Mouse (Mus musculus) lung, embryonic 14.5 days (tissue): ENCODE measurements around the gene Sox5. TPM values are rescaled to one million over a fixed set of nuclear protein-coding genes. Genes with fewer than 3 reads are reported as not detected.

Source experiments
- ATAC-seq: fragments of 200-750 bp; cut with Nextera tagmentation; 2 replicates; pipeline ENCODE4 v1.8.0; 2017; ENCODE audit warnings: mild to moderate bottlenecking, moderate TSS enrichment, moderate library complexity; ENCODE audit not compliant: insufficient read depth
- DNase-seq: peaks from one replicate; pipeline ENCODE4 v3.0.0-alpha.2; 2015
- H3K27ac ChIP-seq: fragments of 300-500 bp; sonication (generic); 2 replicates; pipeline ENCODE4 v1.5.1; 2014; ENCODE audit warnings: low read depth, mild to moderate bottlenecking, moderate library complexity
- H3K27me3 ChIP-seq: fragments of 300-500 bp; sonication (generic); 2 replicates; pipeline ENCODE4 v1.6.1; 2014; ENCODE audit warnings: low read length, control low read depth; ENCODE audit not compliant: insufficient read depth
- H3K36me3 ChIP-seq: fragments of 300-500 bp; sonication (generic); 2 replicates; pipeline ENCODE4 v1.6.1; 2014; ENCODE audit warnings: control low read depth; ENCODE audit not compliant: insufficient read depth
- H3K4me1 ChIP-seq: fragments of 300-500 bp; sonication (generic); 2 replicates; pipeline ENCODE4 v1.6.1; 2014; ENCODE audit warnings: antibody characterized with exemption, control low read depth; ENCODE audit not compliant: insufficient read depth
- H3K4me2 ChIP-seq: fragments of 300-500 bp; sonication (generic); 2 replicates; pipeline ENCODE4 v1.6.1; 2014; ENCODE audit warnings: mild to moderate bottlenecking
- H3K4me3 ChIP-seq: fragments of 300-500 bp; sonication (generic); 2 replicates; pipeline ENCODE4 v1.5.1; 2014; ENCODE audit warnings: low read depth, low read length
- H3K9ac ChIP-seq: fragments of 300-500 bp; sonication (generic); 2 replicates; pipeline ENCODE4 v1.6.1; 2014
- H3K9me3 ChIP-seq: fragments of 300-500 bp; sonication (generic); 2 replicates; pipeline ENCODE4 v1.6.1; 2016; ENCODE audit warnings: low read depth, low read length, control low read depth
- CTCF ChIP-seq: IDR thresholded peaks from 2 replicates; pipeline ENCODE4 v1.5.1; 2016; ENCODE audit warnings: antibody characterized with exemption, low read depth
- WGBS: fragments of 180-500 bp; shearing (Covaris S2); extraction: QIAGEN DNeasy Blood & Tissue Kit; methylation state at CpG from one replicate; pipeline ENCODE4 v1.1.7; 2014; 5-methylcytosine and 5-hydroxymethylcytosine counted together
- polyA plus RNA-seq: library from polyadenylated mRNA; unstranded; fragments of >200 nt; fragmentation: Nextera tagmentation; extraction: Ambion mirVana; gene quantifications from 2 replicates; pipeline ENCODE4 v1.2.1, GENCODE M21; 2014

The Sox5 gene
- polyA plus RNA-seq, 1 experiment from 2014 or later, result 21.3 TPM

GRCm38 (mm10) chr6:143825086-143825485, 956.7 kb downstream of the Sox5 start:
- TF ChIP-seq CTCF, result no peak
- Histone ChIP-seq H3K4me2 (no peak overlapping the region), H3K27ac (no peak overlapping the region), H3K9ac (no peak overlapping the region), H3K4me1 (no peaks in the 10 kb centered on the region), H3K36me3 (no peaks in the 10 kb centered on the region), H3K4me3 (no peak overlapping the region), H3K9me3 (no peaks in the 10 kb centered on the region), H3K27me3 (no peaks in the 10 kb centered on the region)
- no peak for DNase-seq
- WGBS, result 74% methylated on average over 6 of the region's 6 CpGs
- ATAC-seq, result no peak

DNA sequence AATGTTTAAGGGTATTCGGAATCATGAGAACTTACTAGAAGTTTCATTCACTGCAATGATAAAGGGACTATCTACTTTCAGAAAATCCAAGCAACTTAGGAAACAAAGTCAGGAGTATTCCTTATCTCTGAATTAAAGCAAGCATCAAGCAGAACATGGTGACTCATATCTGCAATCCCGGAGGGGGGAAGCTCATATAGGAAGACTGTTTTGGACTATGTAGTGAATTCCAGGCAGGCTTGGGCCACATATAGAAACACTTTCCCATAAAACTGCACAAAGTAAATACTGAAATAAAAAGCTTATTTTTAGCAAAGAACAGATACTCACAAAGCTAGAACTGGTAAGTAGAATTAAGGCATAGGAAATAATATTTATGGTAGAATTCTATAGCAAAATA, 993.3 kb downstream of the Sox5 start:
- Histone ChIP-seq H3K36me3 (no peaks in the 10 kb centered on the region), H3K27ac (no peak overlapping the region), H3K27me3 (no peaks in the 10 kb centered on the region), H3K4me3 (no peak overlapping the region), H3K4me1 (no peaks in the 10 kb centered on the region), H3K9ac (no peak overlapping the region), H3K4me2 (no peak overlapping the region), H3K9me3 (no peaks in the 10 kb centered on the region)
- ATAC-seq, result no peak
- no peak for DNase-seq
- WGBS, result 89% methylated on average over 2 of the region's 2 CpGs
- TF ChIP-seq CTCF, result no peak

DNA sequence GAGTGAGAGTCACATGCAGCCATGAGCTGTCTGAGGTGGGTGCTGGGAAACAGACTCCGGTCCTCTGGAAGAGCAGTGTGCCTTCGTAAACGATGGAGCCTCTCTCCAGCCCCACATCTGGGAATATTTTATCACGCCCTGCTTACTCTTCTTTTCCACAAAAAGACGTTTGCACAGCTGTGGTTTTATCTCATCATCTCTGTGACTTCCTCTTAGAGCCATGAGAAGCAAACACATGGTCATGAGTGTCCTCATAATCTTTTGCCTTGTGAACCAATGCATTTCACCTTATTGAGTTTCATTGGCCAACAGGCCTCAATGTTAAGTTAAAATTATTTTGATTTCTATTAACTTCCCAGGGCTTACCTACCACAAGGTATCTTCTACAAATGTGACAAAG, 994.4 kb downstream of the Sox5 start:
- no peaks in the 10 kb centered on the region for H3K36me3 ChIP-seq
- H3K27ac ChIP-seq, result no peak overlapping the region
- TF ChIP-seq CTCF, result no peak
- H3K27me3 ChIP-seq, result no peaks in the 10 kb centered on the region
- DNase-seq, result no peak
- no peak overlapping the region for H3K9ac ChIP-seq
- H3K9me3 ChIP-seq, result no peaks in the 10 kb centered on the region
- ATAC-seq, result no peak
- no peak overlapping the region for H3K4me2 ChIP-seq
- WGBS, result 60% methylated on average over 5 of the region's 5 CpGs
- no peaks in the 10 kb centered on the region for H3K4me1 ChIP-seq
- H3K4me3 ChIP-seq, result no peak overlapping the region

- ATAC-seq, result no peak
- no peaks in the 10 kb centered on the region for H3K36me3 ChIP-seq
- TF ChIP-seq CTCF, result no peak
- H3K9me3 ChIP-seq, result no peaks in the 10 kb centered on the region
- no peak overlapping the region for H3K4me2 ChIP-seq
- no peaks in the 10 kb centered on the region for H3K27me3 ChIP-seq
- H3K4me1 ChIP-seq, result no peaks in the 10 kb centered on the region
- no peak overlapping the region for H3K9ac ChIP-seq
- 45% methylated on average over 4 of the region's 4 CpGs for WGBS
- H3K4me3 ChIP-seq, result no peak overlapping the region
- no peak overlapping the region for H3K27ac ChIP-seq
- no peak for DNase-seq
Measured at GRCm38 (mm10) chr6:143785685-143786084, 996.1 kb downstream of the Sox5 start.
